Mouse (Mus musculus) left cerebral cortex, adult 18-20 months (tissue): Measurements from ENCODE around the gene Rhox3f. TPM values are rescaled to one million over a fixed set of nuclear protein-coding genes. Genes with fewer than 3 reads are reported as not detected.
"Not testable (repeated sequence)": the region's sequence is repeated elsewhere in the genome, so short reads cannot be mapped to it uniquely, and the experiment has no call there.

Source experiments
- DNase-seq, 2 experiments: peaks; one replicate each; pipeline ENCODE4 v3.0.0; 2021 to 2022; ENCODE audit warnings: low spot score in 2 of 2, mixed read lengths in 1 of 2
- long read RNA-seq, 2 experiments: library from polyadenylated mRNA; stranded (forward); transcript quantifications; one replicate each; pipeline ENCODE4 v2.0.0; 2021
- total RNA-seq, 2 experiments: library from RNA; stranded (reverse); gene quantifications; 2 replicates each; pipeline ENCODE4 v1.2.3; 2021

Gene Rhox3f
- not detected for total RNA-seq
- long read RNA-seq, experiment 1 = 0 reads
- long read RNA-seq, experiment 2 = 0 reads

DNA sequence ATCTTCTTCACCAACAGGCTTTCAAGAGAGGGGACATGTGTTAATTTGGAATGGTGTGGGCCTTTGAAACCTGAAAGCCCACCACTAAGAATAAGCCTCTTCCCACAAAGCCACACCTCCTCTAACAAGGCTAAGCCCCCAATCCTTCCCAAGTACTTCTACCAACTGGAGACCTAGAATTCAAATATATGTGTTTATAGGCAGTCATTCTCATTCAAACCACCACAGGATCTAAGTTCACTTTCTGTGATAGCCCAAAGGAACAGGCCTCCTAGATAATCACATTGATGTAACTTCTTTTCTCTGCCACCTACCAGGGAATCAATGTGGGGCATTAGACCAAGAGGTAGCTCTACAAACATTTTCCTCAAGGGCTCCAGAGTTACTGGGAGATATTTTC, at the start of gene Rhox3f:
TSS of gene Rhox3f (plus strand) at position 301 of the 400 bp plus-strand sequence.
- not testable (repeated sequence) for DNase-seq

DNA sequence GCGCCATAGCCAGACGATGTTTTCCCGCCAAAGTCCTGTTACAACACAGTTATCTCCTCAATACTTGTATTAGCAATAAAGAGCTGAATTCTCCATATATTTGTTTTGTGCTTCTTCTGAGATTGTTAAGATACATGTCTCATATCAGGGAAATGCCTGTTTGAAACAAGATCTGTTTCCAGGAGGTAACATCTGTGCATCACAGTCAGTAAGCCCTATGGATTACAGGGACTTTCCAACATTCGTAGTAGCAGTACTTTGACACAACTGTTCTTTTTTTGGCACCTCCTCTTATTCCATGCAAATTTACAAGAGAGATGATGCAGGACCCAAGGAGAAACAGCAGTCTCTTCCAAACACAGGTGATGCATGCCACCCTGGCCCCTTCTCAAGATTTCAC, 39.1 kb upstream of the Rhox3f start, which contains the start of gene Rhox3e:
TSS of gene Rhox3e (plus strand) at position 301 of the 400 bp plus-strand sequence.
- DNase-seq = not testable (repeated sequence)

DNA sequence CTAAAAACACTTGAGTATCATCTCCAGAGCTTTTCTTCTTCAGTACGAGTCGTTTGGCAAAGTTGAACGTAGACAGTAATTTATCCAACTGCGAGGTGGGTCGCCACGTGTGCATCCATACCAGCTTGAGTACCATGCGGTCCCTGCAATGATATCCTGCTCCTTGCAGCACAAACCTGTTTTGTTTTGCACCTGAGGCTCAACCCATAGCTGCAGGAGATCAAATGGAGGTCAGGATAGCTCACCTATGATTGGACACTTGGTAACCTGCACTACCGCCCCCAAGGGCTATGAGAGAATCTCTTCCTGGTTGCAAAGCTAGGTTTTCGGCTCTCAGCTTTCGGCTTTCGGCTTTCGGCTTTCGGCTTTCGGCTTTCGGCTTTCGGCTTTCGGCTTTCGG, 23.7 kb upstream of the Rhox3f start, which contains the start of gene Rhox4e:
TSS of gene Rhox4e (plus strand) at position 301 of the 400 bp plus-strand sequence.
- DNase-seq = not testable (repeated sequence)

DNA sequence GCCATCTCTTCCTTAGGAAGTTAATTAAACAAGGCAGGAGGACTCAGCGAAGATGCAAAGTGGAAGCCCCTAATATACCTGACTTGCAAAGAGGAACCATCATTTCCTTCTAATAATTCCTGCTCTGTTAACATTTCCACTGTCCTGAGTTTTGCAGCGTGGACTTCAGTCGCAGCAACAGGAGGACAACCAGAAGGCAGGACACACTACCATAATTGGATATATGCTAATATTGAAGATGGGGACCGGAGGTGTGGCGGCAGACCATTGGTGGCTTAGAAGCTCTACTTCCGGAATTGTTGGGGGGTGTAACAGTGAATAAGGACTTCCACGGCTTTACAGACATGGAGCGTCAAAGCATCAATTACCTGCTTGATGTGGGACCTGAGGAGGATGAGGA, 9.7 kb upstream of the Rhox3f start, which contains the start of gene Rhox2f:
TSS of gene Rhox2f (plus strand) at position 301 of the 400 bp plus-strand sequence.
- not testable (repeated sequence) for DNase-seq

DNA sequence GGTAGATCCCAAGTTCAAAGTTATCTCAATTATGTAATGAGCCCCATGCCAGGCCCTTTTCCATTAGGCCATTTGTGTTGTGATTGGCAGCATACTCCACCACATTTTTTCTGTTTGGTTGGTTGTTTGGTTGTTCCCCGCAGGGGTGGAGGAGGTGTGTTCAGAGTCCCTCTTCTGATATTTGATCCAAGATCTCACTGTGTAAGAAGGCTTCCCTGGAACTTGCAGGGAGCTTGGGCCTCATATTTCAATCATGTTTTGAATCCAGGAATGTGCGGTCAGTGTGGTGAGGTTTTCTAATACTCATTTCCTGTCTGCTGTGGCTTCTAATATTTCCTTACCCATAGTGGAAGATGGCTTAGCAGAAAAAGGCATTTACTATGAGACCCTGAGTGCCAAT, 8.2 kb upstream of the Rhox3f start:
- not testable (repeated sequence) for DNase-seq

DNA sequence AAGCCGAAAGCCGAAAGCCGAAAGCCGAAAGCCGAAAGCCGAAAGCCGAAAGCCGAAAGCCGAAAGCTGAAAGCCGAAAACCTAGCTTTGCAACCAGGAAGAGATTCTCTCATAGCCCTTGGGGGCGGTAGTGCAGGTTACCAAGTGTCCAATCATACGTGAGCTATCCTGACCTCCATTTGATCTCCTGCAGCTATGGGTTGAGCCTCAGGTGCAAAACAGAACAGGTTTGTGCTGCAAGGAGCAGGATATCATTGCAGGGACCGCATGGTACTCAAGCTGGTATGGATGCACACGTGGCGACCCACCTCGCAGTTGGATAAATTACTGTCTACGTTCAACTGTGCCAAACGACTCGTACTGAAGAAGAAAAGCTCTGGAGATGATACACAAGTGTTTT, 26.8 kb downstream of the Rhox3f start, which contains the start of gene Rhox4f:
TSS of gene Rhox4f (minus strand) at position 101 of the 400 bp plus-strand sequence.
- not testable (repeated sequence) for DNase-seq

DNA sequence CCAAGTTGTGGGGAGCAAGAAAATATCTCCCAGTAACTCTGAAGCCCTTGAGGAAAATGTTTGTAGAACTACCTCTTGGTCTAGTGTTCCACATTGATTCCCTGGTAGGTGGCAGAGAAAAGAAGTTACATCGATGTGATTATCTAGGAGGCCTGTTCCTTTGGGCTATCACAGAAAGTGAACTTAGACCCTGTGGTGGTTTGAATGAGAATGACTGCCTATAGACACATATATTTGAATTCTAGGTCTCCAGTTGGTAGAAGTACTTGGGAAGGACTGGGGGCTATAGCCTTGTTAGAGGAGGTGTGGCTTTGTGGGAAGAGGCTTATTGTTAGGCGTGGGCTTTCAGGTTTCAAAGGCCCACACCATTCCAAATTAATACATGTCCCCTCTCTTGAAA, 47.7 kb downstream of the Rhox3f start, which contains the start of gene Rhox3g:
TSS of gene Rhox3g (minus strand) at position 101 of the 400 bp plus-strand sequence.
- DNase-seq = not testable (repeated sequence)

Other genes starting within 250 kb of the Rhox3f start
- not detected for gene Rhox3a2, start 201.0 kb upstream of the Rhox3f start, total RNA-seq
- not detected for gene Rhox4a2, start 190.1 kb upstream of the Rhox3f start, total RNA-seq
- gene Rhox2b, start 168.9 kb upstream of the Rhox3f start, total RNA-seq = not detected
- gene Rhox4b, start 148.5 kb upstream of the Rhox3f start, total RNA-seq = not detected
- not detected for gene Rhox2c, start 127.3 kb upstream of the Rhox3f start, total RNA-seq
- gene Rhox3c, start 122.4 kb upstream of the Rhox3f start, total RNA-seq = not detected
- gene Rhox4c, start 100.7 kb upstream of the Rhox3f start, total RNA-seq = not detected
- gene Rhox2d, start 87.6 kb upstream of the Rhox3f start, total RNA-seq = not detected
- gene Rhox4d, start 66.6 kb upstream of the Rhox3f start, total RNA-seq = not detected
- gene Rhox2e, start 50.5 kb upstream of the Rhox3f start, total RNA-seq = not detected
- not detected for gene Rhox3e, start 39.0 kb upstream of the Rhox3f start, total RNA-seq
- gene Rhox4e, start 23.6 kb upstream of the Rhox3f start, total RNA-seq = not detected
- gene Rhox2f, start 9.6 kb upstream of the Rhox3f start, total RNA-seq = not detected
- not detected for gene Rhox4f, start 26.7 kb downstream of the Rhox3f start, total RNA-seq
- gene Rhox3g, start 47.6 kb downstream of the Rhox3f start, total RNA-seq = not detected
- not detected for gene Rhox2g, start 62.5 kb downstream of the Rhox3f start, total RNA-seq
- not detected for gene Rhox4g, start 70.3 kb downstream of the Rhox3f start, total RNA-seq
- gene Rhox3h, start 87.8 kb downstream of the Rhox3f start, total RNA-seq = not detected
- gene Rhox2h, start 92.3 kb downstream of the Rhox3f start, total RNA-seq = not detected
- gene Rhox5, start 223.8 kb downstream of the Rhox3f start, total RNA-seq = not detected
- not detected for gene Rhox6, start 245.9 kb downstream of the Rhox3f start, total RNA-seq